Mouse (Mus musculus) common myeloid progenitor, adult 5-6 weeks (primary cell): Measurements from ENCODE around the gene Tspo2. TPM values are rescaled to one million over a fixed set of nuclear protein-coding genes. Genes with fewer than 3 reads are reported as not detected.
"Not testable (repeated sequence)": the region's sequence is repeated elsewhere in the genome, so short reads cannot be mapped to it uniquely, and the experiment has no call there.

Source experiments
- ATAC-seq: replicated peaks from 2 replicates; pipeline ENCODE4 v1.8.0; 2016; ENCODE audit warnings: low read depth, mild to moderate bottlenecking, moderate TSS enrichment, inconsistent platforms; ENCODE audit not compliant: poor library complexity, severe bottlenecking
- total RNA-seq: library from RNA; stranded (forward); fragments of 200-1000, 187-1606 nt; gene quantifications from 2 replicates; pipeline ENCODE4 v1.2.3, GENCODE M21; 2017

Gene Tspo2
- total RNA-seq, result 28.4 and 29.1 TPM in 2 replicates

- ATAC-seq, result peak; percentile 65
Observed at GRCm38 (mm10) chr17:48451353-48451675, at the start of gene Tspo2. Gene Tspo2, minus strand, starts transcription at chr17:48451522.

GRCm38 (mm10) chr17:48500846-48501445 is 49.6 kb upstream of the Tspo2 start:
- no peak for ATAC-seq

- ATAC-seq, result no peak
Observed at GRCm38 (mm10) chr17:48497986-48498385, 46.7 kb upstream of the Tspo2 start.

GRCm38 (mm10) chr17:48493986-48494385 is 42.7 kb upstream of the Tspo2 start:
- no peak for ATAC-seq

GRCm38 (mm10) chr17:48493582-48493981 is 42.3 kb upstream of the Tspo2 start:
- no peak for ATAC-seq

GRCm38 (mm10) chr17:48492621-48493020 is 41.3 kb upstream of the Tspo2 start:
- no peak for ATAC-seq

DNA sequence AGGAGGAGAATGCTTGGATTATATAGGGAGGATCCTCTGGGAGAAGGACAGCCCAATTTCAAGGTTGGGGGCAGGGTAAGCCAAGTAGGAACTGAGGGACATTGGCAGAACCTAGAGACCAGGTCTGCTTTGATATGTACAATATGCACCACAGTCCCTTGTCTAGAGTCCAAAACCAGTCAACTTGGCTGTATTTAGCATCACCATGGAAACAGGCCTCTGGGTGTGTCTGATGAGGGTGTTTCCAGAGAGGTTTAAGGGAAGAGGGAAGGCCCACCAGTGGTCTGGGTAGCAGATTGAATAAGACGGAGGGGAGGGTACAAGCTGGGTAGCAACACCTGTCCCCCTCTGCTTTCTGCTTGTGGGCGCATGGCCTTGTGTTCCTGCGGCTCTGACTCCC is 38.1 kb upstream of the Tspo2 start:
- no peak for ATAC-seq

- no peak for ATAC-seq
Observed at GRCm38 (mm10) chr17:48484191-48484590, 32.9 kb upstream of the Tspo2 start.

DNA sequence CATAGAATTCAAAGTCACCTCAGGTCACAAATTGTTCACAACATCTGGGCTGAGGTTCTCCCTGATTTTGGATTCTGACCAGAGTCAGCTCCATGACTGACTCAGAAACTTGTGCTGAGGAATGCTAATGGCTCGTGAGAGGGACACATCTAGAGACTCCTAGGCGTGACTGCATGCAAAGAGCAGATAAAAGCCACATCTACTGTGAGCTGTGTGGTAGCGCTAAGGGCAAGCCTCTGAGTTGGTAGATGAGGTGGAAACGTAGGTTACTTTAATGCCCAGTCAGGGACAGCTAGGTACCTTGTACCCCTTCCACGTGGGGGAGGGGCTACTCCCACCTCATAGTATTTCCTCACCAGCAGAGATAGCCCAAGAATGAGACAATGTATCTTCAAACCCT is 32.4 kb upstream of the Tspo2 start:
- ATAC-seq, result no peak

DNA sequence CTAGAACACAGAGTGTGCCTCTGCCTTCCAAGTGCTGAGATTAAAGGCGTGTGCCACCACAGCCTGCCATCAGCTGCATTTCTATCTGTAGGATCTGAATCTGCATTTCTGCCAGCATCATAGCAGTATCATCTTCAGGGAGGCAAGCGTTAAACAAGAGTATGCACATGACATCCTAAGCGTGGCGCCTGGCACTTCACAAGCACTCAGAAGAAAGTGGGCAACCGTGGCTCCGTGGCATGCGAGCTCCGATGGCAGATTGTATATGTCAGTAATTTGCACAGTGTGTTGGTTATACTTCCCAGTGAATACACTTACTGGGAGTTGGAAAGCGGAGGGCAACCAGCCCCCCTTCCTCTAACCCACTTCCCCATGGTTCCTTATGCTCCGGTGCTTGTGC is 28.6 kb upstream of the Tspo2 start:
- ATAC-seq, result no peak

DNA sequence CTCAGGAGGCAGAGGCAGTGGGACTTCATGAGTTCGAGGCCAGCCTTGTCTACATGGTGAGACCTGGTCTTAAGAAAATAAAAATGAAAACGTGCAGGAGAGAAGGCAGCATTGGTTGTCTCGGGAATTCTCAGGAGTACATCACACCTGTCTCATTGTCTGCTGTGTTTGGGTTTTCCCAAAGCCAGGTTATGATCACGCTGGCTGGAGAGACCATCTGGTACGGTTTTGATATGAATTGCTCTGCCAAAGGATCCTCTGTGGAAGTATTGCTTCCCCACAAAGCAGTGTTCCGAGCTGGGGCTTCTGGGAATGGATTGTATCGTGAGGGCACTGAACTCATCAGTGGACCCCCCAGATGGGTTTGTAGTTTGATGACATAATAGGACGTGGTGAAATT is 24.1 kb upstream of the Tspo2 start:
- no peak for ATAC-seq

GRCm38 (mm10) chr17:48474282-48474681 is 23.0 kb upstream of the Tspo2 start:
- not testable (repeated sequence) for ATAC-seq

DNA sequence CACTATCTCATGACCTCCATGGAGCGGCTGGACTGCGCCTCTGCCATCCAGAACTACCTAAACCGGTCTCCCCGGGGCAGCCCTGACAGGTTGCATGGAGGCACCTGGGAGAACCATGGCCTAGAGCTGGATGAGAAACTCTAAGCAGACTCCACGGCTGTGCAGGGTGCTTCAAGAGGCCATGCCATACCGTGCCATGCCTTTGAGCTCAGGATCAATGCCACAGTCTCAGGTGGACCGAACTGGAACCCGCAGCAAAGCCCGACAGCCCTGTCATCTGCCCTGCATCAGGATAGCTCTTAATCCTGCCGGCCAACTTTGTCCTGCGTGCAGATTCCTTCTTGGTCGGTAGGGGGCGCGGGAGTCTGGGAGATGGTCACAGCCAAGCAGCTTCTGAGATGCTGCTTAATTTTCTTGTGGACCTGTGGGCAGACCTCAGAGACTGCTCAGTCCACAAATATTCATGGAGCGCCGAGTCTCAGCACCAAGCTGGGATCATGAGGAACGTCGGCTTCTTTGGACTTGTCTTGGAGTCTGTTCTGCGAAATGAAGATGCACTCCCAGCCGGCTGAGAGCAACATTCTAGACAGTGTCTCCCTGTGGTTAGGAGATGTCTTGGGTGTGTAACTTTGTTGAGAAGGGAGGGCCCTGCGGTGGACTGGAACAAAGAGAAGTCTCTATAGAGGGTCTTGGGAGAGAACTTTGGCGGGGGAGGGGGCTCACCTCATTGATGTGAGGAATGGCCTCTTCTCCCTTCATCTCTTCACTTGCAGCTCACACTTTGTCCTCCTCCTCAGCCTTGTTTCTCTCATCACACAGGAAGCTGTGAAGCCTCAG is 16.3 kb upstream of the Tspo2 start:
- ATAC-seq, result peak; percentile 91

- ATAC-seq, result peak; percentile 14; the same call in 1 of the 2 replicates
Observed at GRCm38 (mm10) chr17:48466769-48467394, 15.6 kb upstream of the Tspo2 start.

DNA sequence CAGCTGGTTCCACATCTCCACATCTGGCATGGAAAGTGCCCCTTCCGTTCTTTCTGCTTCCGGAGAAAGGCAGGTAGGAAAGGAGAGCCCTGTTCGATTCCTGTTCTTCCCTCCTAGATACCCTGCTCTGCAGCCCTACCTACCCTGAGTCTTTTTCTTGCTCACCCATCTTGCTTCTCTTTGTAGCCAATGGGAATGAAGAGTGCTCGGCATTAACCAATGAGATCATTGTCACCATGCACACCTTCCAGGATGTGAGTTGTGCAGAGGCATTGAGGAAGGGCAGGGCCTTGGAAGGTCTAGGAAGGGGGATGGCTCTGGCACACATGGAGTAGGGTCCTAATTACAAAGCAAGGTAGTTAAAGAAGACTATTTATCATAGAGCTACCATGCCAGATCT is 12.1 kb upstream of the Tspo2 start:
- ATAC-seq, result no peak

- peak; percentile 43 for ATAC-seq
Observed at GRCm38 (mm10) chr17:48462096-48462495, 10.8 kb upstream of the Tspo2 start.

DNA sequence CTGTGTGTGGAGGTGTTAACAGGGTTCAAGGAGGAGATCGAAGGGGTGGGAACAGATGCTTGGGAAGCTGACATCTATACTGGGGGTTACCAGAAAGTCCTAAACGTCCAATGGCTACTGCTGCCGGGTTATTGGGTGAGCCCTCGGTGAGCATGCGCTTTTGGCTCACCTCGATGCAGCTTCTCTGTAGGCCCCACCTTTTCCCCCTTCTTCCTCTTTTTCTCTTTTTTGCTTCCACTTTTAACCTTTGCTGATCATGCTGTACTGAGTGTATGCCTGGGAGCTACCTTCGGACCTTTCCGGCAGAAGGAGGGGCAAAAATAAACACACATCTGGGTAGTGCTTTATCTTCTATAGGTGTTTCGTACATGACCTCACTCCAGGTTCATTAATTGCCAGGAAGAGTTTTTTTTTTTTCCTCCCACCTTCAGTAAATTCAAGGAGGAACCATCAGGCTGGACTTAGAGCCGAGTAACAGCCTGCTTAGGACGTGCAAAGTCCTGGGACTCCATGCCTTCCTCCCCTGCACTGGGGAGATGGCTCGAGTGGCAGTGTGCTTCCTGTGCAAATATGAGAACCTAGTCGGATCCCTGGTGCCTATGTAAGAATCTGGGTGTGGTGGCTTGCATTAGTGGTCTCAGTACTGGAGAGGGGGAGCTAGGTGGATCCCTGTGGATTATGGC is 6.8 kb upstream of the Tspo2 start:
- peak; percentile 62 for ATAC-seq

- ATAC-seq, result no peak
Observed at GRCm38 (mm10) chr17:48455955-48456354, 4.6 kb upstream of the Tspo2 start.

GRCm38 (mm10) chr17:48454688-48455087 is 3.4 kb upstream of the Tspo2 start, which contains the start of gene Unc5cl:
Gene Unc5cl, plus strand, starts transcription at chr17:48454901.
- no peak for ATAC-seq

DNA sequence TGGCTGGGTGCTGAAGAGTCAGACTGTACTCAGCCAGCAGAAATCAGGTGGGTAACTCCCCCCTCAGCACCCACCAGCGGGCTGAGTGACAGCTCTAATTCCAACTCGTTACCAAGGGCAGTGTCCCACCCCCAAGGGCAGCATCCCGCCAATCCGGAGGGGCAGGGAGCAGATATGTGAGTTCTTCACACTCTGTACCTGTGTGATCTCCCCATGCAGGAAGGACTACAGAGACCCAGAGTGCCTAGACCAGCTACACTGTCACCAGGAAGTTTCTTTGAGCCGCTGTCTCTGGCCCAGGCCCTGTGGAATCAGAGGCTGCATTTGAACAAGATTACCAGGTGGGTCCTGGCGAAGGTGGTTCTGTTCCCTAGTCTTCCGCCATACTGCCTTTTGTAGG is 2.9 kb upstream of the Tspo2 start:
- no peak for ATAC-seq

DNA sequence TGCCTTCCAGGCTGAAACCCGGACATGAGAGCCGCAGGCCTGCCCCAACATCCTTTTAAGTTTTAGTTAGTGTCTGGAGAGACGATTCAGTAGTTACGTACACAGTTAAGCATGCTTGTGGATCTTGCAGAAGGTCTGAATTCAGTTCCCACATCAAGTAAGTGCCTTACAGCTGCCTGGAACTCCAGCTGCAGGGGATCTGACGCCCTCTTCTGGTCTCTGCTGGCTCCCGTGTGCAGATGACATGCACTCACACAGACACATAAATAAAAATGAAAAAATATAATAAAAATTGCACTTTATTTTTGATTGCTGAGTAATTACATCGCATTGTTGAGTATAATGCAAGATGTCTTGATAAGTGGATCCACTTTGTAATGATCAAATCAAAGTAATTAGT is 2.2 kb upstream of the Tspo2 start:
- no peak for ATAC-seq
